26 mouse cellular contexts compared by ENCODE assay signal in the genomic region with DNA sequence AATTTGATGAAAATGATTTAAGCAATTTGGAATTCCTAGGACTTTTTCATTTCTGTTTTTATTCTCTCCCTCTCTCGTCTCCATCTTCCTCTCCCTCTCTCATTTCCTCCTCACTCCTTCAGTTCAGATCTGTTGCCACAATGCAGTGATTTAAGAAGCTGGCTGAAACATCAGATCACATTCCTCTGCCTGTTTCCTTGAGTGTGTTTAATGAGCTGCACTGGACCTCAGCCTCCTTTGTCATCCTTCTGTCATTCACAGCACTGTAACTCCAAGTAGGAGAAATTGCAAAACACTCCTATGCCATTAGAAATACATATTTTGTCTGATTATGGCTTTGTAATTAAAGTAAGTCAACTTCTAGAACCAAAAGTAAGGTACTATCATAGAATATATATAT.
DNase-seq lines count a peak whose midpoint lies in the region; ATAC-seq lines count a peak whose summit lies in the region.
"Had no signal": no experiment of that assay in that cellular context is flagged by ENCODE, and none has a peak within 500 bp of the region (broad histone marks: within the 10 kb centered on the region; RNA-seq: fewer than 3 reads in every experiment).

No protein-coding gene starts in this region.

- H3K9me3 ChIP-seq in kidney, embryonic 14.5 days (ENCODE audit: control insufficient read depth, low read length), result no peaks in the 10 kb centered on the region
- H3K9me3 ChIP-seq in kidney, embryonic 16.5 days (ENCODE audit: low read length), result no peaks in the 10 kb centered on the region
- H3K9me3 ChIP-seq: embryonic facial prominence, embryonic 13.5 days; embryonic facial prominence, embryonic 15.5 days; forebrain, embryonic 10.5 days; forebrain, embryonic 12.5 days had no signal

- peak; percentile 88; the same call in 1 of the 2 replicates for ATAC-seq in kidney, embryonic 14.5 days (ENCODE audit: low FRiP score, low TSS enrichment)
- ATAC-seq in kidney, embryonic 16.5 days (ENCODE audit: low FRiP score, low TSS enrichment), result peak; percentile 85; the same call in 1 of the 2 replicates
- ATAC-seq: CD4-positive, CD25-positive, alpha-beta regulatory T cell, adult 4 months; forebrain, embryonic 14.5 days; forebrain, embryonic 16.5 days had no signal

- no peaks in the 10 kb centered on the region for H3K4me1 ChIP-seq in kidney, embryonic 14.5 days (ENCODE audit: control insufficient read depth, insufficient read depth, low read length)
- H3K4me1 ChIP-seq in kidney, embryonic 16.5 days (ENCODE audit: insufficient read depth, low read length), result peaks cover 6% of the 10 kb centered on the region; the same call in 1 of the 2 replicates
- H3K4me1 ChIP-seq: embryonic facial prominence, embryonic 13.5 days; embryonic facial prominence, embryonic 15.5 days; forebrain, embryonic 12.5 days had no signal

- H3K36me3 ChIP-seq in kidney, embryonic 14.5 days (ENCODE audit: control insufficient read depth, insufficient read depth, low read length), result no peaks in the 10 kb centered on the region
- no peaks in the 10 kb centered on the region for H3K36me3 ChIP-seq in kidney, embryonic 16.5 days (ENCODE audit: insufficient read depth, low read length)
- H3K36me3 ChIP-seq: embryonic facial prominence, embryonic 13.5 days; embryonic facial prominence, embryonic 15.5 days; forebrain, embryonic 10.5 days; forebrain, embryonic 12.5 days; G1E had no signal

- no peak for DNase-seq in kidney, postnatal 4 days
- DNase-seq in kidney, postnatal 14 days, result no peak
- peak; percentile 30 for DNase-seq in Muller cell, postnatal 12 days (ENCODE audit: inconsistent ontology term)
- DNase-seq: adrenal gland, adult 2 months; adrenal gland, postnatal 10 days; adrenal gland, postnatal 25 days; B cell, adult 2 months; cerebellum, adult 11 months; cerebellum, adult 18-20 months; cerebellum, adult 8-10 months; cerebellum, adult 9-11 months; cerebellum, postnatal 14 days; cerebellum, postnatal 36 days; embryo, embryonic 11 days had no signal

- H3K4me3 ChIP-seq in kidney, embryonic 14.5 days (ENCODE audit: low read length), result no peak overlapping the region
- H3K4me3 ChIP-seq in kidney, embryonic 16.5 days (ENCODE audit: low read length), result no peak overlapping the region
- H3K4me3 ChIP-seq: embryonic facial prominence, embryonic 13.5 days; embryonic facial prominence, embryonic 15.5 days; erythroblast, embryonic 14.5 days; forebrain, embryonic 10.5 days; forebrain, embryonic 12.5 days had no signal

- H3K4me2 ChIP-seq in kidney, embryonic 14.5 days (replicated peaks; ENCODE audit: low read depth, low read length), result 0 out of 2 replicates have a peak overlapping the region, but pooled peaks have one; percentile 2
- no peak overlapping the region for H3K4me2 ChIP-seq in kidney, embryonic 16.5 days (replicated peaks; ENCODE audit: low read depth, low read length)
- H3K4me2 ChIP-seq: embryonic facial prominence, embryonic 13.5 days; embryonic facial prominence, embryonic 15.5 days; forebrain, embryonic 12.5 days had no signal

- WGBS in kidney, embryonic 14.5 days, result 6% methylated on average over 1 of the region's 1 CpGs
- WGBS in kidney, embryonic 16.5 days, result 0% methylated on average over 1 of the region's 1 CpGs

- H3K27ac ChIP-seq in kidney, embryonic 14.5 days (ENCODE audit: low read depth, low read length), result no peak overlapping the region
- H3K27ac ChIP-seq in kidney, embryonic 16.5 days (ENCODE audit: low read length), result no peak overlapping the region
- H3K27ac ChIP-seq: embryonic facial prominence, embryonic 13.5 days; embryonic facial prominence, embryonic 15.5 days; forebrain, embryonic 10.5 days; forebrain, embryonic 12.5 days had no signal

- H3K27me3 ChIP-seq in kidney, embryonic 14.5 days (ENCODE audit: control insufficient read depth, insufficient read depth, low read length), result no peaks in the 10 kb centered on the region
- no peaks in the 10 kb centered on the region for H3K27me3 ChIP-seq in kidney, embryonic 16.5 days (ENCODE audit: insufficient read depth, low read length)
- H3K27me3 ChIP-seq: CH12.LX; embryonic facial prominence, embryonic 13.5 days; embryonic facial prominence, embryonic 15.5 days; forebrain, embryonic 12.5 days had no signal

- H3K9ac ChIP-seq in kidney, embryonic 14.5 days (ENCODE audit: low read depth, low read length), result no peak overlapping the region
- H3K9ac ChIP-seq in kidney, embryonic 16.5 days (replicated peaks; ENCODE audit: low read length), result no peak overlapping the region
- H3K9ac ChIP-seq: embryonic facial prominence, embryonic 13.5 days; embryonic facial prominence, embryonic 15.5 days; forebrain, embryonic 12.5 days had no signal
